Mouse (Mus musculus) erythroblast, adult 5-6 weeks (primary cell): Measurements from ENCODE around the gene Etnk1. TPM values are rescaled to one million over a fixed set of nuclear protein-coding genes. Genes with fewer than 3 reads are reported as not detected.
"Not testable (repeated sequence)": the region's sequence is repeated elsewhere in the genome, so short reads cannot be mapped to it uniquely, and the experiment has no call there.

ENCODE experiments used
- ATAC-seq: replicated peaks from 2 replicates; pipeline ENCODE4 v1.8.0; 2016; ENCODE audit warnings: moderate number of reproducible peaks, mild to moderate bottlenecking, moderate TSS enrichment, inconsistent platforms; ENCODE audit not compliant: poor library complexity, low FRiP score, severe bottlenecking
- total RNA-seq, 2 experiments: library from RNA; stranded (forward) in 1 of 2; stranded (reverse) in 1 of 2; fragments of 150-400 nt in 1 of 2; fragments of 200-764, 138-1000 nt in 1 of 2; gene quantifications; 2 replicates each; pipeline versions ENCODE4 v1.2.3 to v1.2.4; 2015 to 2017; ENCODE audit warnings: low replicate concordance in 2 of 2

The Etnk1 gene
- total RNA-seq, 2 experiments from 2014 or later = 42.1 to 47.0 TPM

DNA sequence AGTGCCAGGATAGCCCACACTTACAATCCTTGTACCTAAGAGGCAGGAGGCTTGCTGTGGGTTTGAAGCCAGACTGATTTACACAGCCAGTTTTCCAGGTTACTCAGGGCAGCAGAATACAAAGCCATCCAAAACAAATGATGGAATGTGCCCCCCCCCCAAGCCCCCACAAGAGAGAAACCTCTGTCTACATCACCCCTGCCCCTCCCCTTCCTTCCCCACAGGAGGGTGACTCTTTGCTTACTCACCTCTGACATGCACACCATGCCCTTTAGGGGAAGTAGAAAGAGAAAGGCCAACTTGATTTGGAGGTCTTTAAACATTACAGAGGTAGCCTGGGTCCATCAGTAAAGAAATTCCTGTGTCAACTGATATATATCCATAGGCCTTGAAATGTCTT, 18.2 kb upstream of the Etnk1 start:
- no peak for ATAC-seq

DNA sequence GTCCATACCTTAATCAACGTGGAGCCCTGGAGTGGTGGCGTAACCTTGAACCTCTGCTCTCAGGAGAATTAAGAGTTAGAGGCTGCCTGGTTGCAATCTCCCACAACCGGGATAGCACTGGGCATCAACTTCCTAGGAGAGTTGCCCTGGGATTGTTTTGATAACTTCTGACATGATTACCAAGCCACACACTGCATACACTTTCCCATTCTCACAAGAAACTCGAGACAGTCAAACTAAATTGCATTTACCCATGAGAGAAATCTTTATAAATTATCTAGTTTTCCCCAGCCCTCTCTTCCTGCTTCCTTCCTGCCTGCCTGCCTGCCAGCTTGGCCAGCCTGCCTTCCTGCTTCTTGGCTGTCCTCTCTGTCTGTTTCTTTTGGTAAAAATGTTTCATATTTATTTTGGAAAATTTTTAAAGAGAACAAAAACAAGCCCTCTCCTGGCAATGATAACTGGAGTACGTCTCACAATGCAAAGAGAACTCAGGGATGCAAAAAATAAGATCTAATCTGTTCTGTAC, 17.2 kb upstream of the Etnk1 start:
- ATAC-seq = no peak

DNA sequence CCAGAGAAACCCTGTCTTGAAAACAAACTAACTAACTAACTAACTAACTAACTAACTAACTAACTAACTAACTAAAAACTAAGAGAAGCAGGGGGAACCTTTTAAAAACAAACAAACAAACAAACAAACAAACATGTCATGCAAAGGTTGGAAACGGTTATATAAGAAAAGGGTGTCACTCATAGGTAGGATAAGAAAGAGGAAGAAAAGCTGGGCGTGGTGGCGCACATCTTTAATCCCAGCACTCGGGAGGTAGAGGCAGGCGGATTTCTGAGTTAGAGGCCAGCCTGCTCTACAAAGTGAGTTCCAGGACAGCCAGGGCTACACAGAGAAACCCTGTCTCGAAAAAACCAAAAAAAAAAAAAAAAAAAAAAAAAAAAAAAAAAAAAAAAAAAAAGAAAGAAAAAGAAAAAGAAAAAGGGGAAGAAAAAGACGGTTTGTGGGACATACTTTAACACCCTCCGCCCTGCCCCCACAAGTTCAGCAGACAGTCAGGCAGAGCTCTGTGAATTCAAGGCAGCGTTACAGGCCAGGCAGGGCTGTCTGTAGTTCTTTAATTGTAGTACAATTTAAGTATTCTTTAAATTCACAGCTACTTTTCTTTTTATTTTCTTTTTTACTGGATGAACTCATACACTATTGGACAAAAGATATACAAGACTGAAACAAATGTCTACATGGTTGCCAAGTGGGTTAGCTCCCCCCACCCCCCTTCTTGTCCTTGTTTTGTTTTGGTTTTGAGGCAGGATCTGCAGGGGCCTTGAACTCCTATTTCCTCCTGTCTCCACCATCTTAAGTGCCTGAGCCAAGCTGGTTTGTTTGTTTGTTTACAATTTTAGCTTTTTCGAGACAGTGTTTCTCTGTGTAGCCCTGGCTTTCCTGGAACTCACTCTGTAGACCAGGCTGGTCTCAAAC, 15.7 kb upstream of the Etnk1 start:
- not testable (repeated sequence) for ATAC-seq

DNA sequence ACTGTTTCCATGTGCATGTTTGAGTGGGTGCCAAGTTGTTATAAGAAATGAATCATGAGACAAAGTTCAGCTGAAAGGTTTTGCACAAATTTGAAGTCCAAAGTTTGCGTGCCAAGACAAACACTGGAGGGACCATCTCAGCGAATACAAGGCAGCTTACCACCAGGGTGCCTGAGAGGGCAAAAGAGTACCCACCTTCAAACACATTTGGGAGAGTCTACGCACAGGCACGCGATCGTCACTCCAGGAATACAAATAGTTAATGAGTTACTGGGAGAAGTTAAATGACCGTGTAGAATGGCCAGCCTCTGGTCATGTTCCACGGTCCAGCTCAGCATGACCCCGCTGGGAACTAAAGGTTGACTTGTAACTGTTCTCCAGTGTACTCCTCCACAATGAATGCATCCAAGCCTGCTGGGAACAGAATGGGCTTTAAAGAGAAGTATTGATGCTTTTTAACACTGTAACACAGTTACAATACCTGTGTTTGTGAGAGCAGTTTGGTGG, 14.6 kb upstream of the Etnk1 start:
- no peak for ATAC-seq

DNA sequence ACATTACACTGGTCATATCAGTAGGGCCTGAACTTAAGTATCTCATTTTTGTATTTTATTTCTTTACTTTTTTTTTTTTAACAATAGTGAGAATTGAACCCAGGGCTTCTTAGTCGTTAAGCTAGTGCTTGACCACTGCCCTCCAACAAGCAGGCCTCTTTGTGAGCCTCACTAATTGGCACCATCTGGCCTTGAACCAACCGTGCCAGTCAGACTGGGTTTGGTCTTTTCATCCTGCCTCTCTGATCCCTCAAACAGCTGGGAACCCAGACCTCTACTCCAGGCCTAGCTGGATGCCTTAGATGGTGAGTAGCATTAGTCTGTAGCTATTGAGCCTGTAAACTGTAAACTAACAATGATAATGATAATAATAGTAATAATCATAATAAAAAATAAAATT, 13.9 kb upstream of the Etnk1 start:
- ATAC-seq = no peak

DNA sequence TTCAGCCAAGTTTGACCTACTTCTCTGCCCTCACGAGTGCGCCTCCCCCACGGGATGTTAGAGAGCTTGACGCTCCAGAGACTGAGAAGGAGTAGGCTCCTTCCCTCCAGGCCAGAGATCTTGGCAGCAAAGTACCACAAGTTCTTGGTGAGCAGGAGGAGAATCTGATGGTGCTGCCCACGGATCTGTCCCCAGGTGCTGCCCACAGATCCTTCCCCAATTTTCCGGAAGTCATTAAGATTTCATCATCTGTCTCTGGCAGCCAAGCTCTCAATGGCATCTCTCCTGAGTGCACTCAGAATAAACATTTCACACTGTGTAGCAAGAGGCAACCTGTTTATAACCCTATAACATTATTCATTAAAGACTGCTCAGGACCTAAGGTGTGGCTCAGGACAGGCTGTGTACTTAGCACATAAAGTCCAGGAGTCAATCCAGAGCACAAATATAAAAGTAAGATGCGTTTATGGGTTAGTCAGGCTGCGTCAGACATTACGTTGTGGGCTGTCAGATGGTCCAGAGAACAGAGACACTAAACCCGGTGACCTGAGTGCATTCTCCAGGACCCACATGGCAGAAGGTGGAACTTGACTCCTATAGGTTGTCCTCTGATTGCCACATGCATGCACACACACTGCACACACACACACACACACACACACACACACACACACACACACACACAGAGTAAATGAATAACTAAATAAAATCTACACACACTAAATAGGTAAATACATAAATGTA, 13.1 kb upstream of the Etnk1 start:
- ATAC-seq = no peak

DNA sequence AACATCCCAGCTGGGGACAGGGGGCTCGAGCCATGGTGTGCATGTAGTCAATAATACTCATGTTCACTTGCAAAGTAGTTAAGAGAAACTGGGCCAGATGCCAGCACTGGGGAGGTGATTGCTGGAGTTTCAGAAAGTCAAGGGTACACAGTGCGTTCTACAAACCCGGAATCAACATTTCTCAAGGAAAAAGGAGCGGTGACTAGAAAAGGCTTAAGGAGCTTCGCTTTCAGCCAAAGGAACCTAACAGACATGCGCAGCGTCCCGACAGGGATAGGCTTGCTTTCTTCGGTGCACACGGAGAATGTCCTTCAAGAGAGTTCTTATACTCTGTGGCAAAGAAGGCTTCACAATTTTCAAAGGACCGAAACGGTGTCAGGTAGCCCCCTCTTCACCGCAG, 12.1 kb upstream of the Etnk1 start:
- no peak for ATAC-seq

DNA sequence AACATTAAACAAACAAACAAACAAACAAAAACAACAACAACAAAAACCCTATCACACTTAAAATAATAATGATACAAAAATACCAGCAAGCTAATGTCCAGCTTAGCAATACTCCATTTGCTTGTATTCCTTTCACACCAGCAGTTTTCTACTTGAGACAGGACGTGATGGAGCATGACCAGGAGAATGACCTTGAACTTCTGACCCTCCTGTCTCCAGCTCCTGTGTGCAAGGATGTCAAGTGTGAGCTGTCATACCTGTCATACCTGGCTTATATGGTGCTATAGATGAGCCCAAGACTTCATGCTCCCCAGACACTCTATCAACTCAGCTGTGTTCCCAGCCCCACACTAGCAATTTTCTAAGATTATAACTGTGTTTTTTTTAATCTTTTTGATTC, 11.0 kb upstream of the Etnk1 start:
- ATAC-seq = no peak

DNA sequence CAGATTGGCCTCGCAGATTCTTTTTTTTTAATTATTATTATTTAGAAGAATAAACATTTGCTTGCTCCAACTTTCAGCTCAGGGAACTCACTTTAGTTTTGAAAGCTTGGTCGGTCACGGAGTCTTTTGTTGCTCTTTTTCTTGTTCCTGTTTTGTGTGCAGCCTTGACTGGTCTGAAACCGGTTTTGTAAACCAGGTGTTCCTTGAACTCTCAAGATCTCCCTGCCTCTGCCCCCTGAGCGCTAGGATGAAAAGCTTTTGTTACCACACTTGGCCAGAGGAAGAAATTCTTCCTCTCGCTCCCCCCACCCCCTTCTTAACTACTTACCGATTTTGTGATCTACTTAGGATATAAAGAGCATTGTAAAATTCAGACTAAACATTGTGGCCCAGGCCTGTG, 10.3 kb upstream of the Etnk1 start:
- ATAC-seq = no peak

DNA sequence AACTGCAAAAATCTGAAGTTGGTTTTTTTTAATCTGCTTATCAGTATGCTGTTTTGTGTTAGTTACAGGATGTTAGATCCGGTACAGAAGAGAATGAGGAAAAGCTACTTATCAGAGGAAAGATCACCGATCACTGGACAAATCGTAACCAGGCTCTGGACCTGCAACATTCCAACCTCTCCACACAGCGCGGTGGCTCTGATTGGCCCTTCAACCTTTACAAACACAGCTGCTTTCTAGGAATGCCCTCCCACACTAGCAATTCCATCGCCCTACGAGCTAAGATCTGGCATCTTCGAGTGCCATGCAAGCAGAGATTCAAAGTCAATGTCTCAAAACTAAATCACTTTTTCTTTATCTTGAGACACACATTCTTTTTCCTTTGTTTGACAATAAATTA, 9.6 kb upstream of the Etnk1 start:
- no peak for ATAC-seq

DNA sequence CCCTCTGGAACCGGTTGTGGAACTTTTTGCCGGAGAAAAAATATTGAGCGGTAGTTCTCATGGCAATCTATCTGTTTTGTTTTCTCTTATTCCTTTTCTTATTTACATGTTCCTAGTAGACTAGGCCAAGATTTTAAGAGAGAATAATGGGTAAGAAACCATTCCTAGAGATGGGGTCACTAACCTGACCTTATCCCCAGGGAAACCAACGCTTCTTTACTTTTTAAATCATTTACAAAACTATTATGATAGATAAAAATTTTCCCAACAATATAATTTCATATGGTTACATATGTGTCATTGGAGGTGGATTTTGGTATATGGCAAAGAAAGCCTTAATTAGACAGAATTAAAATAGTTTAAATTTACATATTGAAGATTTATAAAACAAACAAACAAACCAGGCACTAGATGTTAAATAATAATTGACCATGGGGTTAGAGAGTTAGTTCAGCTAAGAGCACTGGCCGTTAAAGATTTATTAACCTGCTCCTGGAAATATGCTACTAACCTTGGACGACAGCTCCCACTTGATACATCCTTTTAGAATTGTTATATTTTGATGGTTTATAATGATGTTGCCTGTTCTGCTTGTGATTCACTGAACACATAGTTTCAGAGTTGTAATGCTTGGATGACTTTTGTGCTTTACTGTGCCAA, 6.3 kb upstream of the Etnk1 start:
- no peak for ATAC-seq

DNA sequence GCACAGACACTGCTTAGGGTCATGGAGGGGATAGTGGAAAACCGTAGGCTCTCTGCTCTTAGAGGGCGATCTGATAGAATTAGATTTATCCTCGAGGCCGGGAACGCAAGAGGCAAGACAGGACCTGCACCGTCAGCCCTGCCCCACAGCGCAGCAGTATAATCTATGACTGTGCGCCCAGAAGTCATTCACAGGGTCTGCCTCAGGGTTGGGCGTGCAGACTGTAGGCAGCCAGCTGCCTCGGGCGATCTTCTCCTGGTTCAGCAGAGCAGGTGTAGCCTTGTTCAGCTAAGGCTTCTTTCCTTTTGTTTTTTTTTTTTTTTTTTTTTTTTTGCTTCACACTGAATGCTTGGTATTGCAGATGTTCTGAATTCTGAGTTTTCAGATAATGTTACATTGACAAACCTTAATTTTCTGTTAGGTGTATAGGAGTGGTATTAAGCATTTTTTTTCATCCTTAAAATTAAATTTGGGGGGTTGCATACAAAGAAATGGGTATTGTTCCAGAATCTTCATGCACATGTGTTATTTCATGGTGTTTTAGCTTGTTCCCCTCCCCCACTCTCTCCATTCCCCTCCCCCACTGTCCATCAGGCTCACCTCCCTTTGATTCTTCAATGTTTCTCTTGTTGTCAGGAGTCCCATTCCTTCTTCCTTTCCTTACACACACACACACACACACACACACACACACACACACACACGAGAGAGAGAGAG, 4.7 kb upstream of the Etnk1 start:
- ATAC-seq = no peak

DNA sequence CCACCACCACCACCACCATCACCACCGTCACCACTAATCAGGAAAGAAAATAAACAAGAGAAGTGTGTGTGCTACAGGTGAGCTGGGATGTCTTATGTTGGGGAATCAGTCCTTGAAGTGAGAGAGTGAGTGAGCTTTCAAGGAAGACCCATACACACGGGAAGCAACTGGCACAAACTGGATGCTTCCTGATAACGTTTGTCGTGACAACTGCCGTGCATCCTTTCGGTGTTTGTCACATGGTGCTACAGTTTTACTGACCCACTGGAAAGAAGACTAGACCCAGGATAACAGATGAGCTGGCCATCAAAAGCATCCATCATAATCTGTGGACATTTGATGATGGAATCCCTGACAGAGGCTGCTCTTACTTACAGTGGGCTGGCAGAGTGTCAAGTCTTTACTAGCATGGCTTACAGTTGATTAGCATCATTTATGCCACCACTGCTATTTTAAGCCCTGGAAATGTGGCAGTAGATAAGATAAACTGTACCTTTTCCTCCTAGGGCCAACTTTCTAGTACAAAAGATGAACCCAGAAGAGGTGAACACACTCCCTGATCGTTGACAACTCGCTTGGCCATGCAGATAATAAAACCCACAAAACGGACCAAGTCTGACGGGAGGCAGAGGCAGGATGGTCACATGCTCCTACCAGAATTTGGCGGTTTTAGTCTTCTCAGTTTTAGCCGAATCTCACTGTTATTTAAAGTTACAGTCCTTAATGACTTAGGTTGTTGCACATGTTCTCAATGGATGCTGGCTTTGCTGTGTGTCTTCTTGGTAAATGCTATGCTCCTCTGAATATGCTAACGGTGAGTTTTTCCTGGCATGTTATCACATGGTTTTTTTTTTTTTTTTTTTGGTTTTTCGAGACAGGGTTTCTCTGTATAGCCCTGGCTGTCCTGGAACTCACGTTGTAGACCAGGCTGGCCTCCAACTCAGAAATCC, 2.8 kb upstream of the Etnk1 start:
- ATAC-seq = no peak

DNA sequence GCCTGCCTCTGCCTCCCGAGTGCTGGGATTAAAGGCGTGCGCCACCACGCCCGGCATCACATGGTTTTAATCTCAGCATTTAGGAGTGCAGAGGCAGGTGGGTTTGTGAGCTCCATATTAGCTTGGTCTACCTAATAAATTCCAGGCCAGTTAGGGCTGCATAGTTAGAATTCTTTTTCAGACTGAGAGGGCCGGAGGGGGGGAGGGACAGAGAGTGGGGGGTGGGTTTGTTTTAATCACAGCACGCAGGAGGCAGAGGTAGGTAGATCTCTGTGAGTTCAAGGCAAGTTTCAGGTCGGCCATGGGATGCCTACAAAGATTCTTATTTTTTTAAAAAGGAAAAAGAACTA, 2.1 kb upstream of the Etnk1 start:
- no peak for ATAC-seq

DNA sequence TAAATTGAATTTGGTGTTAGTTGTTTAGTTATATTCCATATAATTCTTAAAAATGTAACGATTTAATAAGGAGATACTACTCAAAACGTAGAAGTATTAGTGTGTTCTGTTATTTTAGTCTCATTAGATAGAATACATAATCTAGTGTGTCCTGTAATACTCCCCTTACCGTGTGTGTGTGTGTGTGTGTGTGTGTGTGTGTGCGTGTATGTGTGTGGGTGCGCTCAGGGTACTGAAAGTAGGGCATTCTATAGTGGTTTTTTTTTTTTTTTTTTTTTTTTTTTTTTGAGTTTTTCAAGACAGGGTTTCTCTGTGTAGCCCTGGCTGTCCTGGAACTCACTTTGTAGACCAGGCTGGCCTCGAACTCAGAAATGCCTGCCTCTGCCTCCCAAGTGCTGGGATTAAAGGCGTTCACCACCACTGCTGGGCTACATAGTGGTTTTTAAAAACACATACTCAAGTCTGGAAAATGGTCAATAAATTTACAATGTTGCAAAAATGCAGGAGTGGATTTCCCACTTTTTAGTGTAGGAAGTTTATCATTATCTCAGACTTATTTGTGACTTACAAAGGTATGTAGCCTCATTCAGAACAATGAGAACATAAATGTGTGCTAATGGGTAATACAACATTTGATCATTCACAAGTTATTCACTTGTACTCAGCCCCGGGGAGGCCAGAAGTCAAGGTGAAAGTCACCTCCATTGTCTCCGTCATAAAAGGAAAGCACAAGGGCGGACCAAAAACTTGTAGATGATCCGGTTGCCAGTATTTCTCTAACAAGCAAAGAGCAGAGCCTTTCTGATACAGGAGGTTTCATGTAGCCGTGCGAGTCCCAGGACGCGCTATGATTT, 1.4 kb upstream of the Etnk1 start:
- ATAC-seq = no peak

DNA sequence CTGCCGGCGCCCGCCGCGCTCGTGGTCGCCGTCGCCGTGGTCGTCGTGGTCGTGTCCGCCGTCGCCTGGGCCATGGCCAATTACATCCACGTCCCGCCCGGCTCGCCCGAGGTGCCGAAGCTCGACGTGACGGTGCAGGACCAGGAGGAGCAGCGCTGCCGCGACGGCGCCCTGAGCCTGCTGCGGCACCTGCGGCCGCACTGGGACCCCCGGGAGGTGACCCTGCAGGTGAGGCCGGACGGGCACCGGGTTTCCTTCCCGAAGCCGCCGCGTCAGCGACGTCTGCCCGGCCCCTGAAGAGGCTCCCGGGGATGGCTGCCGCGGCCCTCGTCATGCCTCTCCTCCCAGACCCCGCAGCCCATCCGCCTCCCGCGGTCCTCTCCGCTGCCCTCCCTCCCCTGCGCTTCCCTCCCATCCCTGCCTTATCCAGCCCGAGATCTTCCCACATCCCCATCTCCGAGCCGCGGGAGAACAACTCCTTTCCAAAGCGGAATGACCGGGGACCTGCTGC, 443 bp downstream of the Etnk1 start:
- peak; percentile 29; the same call in 1 of the 2 replicates for ATAC-seq

DNA sequence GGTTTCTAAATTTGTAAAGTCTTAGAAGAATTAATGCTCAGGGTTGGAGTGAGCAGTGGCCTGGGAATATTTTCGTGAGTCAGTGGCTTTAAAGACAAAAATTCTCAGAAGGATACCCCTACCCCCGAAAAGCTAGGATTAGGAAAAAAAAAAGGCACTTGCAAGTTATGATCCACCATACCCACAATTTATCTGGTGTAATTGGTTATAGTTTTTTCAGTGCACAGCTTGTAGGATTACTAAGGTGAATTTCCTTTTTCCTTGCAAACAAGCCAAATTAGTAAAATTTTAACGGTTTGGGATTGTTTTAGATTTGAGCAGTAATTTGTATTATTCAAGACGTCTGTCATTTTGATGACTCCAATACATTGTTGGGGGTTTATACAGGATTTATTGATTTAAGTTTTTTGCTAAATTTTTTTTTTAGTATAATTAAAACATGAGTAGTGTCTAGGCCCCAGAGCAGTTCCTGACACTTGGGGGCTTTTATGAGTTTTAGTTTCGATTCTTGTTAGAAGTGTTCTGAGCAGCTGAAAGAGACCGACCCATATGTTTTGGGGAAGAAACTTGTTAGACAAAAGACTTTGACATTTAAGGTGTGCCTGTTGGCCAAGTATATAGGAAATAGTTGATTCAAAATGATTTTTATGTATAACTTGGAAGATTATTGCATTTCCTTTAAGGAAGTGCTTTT, 1.1 kb downstream of the Etnk1 start:
- no peak for ATAC-seq
